Mouse (Mus musculus) brain, adult 10 weeks (tissue): ENCODE measurements around the gene Sox5. TPM values are rescaled to one million over a fixed set of nuclear protein-coding genes. Genes with fewer than 3 reads are reported as not detected.

Experiments
- polyA plus RNA-seq: library from polyadenylated mRNA; stranded (reverse); fragments of 350-450 nt; fragmentation: Illumina TruSeq; extraction: RNeasy Lipid Tissue Mini Kit (QIAGEN cat#74804); gene quantifications from one replicate; pipeline ENCODE4 v1.2.3, GENCODE M21; 2015; ENCODE audit warnings: low read depth, low replicate concordance

The Sox5 gene
- 14.6 TPM for polyA plus RNA-seq

GRCm38 (mm10) chr6:144781431-144782030 lies at the start of gene Sox5:
Gene Sox5, minus strand, starts transcription at chr6:144781977.

